Mouse (Mus musculus) liver, adult 10 weeks (tissue): ENCODE results near the gene Slc23a4. TPM values are rescaled to one million over a fixed set of nuclear protein-coding genes. Genes with fewer than 3 reads are reported as not detected.

ENCODE experiments used
- polyA plus RNA-seq: library from polyadenylated mRNA; stranded (reverse); fragments of 350-450 nt; fragmentation: Illumina TruSeq; extraction: RNeasy Lipid Tissue Mini Kit (QIAGEN cat#74804); gene quantifications from one replicate; pipeline ENCODE4 v1.2.3, GENCODE M21; 2014; ENCODE audit warnings: low read depth, low replicate concordance

Gene Slc23a4
- polyA plus RNA-seq: not detected

DNA sequence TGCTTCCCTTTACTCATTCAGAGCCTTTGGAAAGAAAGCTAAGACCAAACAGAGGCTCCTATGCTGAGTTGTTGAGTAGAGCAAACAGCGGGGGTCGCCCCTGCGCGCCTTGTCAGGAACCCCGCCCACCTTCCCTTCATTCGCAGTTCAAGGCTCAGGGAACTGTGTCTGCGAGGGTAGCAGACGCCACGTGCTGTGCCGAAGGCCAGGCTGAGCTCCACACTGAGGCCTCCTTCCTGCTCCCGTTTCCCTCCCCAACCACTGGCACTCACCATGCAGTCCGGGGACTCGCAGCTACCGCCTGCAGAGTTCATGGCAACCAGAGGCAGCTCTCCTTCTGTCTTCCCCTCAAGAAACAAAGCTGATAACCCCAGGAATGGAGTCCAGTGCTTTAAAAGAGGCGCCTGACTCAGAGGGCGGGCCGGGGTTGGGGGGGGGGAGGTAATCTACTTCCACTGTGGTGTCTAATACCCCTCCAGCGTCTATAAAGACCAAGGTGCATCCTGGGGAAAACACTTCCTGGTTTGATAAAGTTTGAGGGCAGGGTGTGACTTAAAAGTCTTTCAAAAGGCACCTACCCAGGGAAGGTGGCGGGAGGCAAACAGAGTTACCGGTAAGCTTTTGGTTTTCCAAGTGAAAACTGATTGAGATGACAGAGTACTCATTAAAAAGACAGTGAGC, at the start of gene Slc23a4:
Slc23a4 (minus strand) TSS at position 324 of the 681 bp plus-strand sequence.

DNA sequence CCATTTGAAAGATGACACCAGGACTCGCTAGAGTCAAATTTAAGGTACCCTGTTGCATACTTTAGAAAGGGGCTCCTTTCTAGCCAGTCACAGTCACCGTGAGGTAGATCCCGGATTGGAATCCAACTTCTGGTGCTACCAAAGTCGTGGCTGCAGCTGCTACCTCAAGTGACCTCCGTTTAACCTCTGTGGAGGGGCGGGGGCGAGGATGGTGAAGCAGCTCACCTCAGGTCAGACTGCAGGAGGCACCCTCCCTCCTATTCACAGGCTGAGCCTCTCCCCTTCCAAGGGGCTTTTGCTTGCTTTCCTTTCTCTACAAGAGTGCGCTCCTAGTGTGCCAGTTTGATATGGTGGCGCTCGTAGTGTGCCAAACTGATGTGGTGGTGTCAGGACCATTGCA, 68.2 kb downstream of the Slc23a4 start, which contains the start of gene Stra8:
Stra8 (plus strand) TSS at position 208 of the 400 bp plus-strand sequence.

DNA sequence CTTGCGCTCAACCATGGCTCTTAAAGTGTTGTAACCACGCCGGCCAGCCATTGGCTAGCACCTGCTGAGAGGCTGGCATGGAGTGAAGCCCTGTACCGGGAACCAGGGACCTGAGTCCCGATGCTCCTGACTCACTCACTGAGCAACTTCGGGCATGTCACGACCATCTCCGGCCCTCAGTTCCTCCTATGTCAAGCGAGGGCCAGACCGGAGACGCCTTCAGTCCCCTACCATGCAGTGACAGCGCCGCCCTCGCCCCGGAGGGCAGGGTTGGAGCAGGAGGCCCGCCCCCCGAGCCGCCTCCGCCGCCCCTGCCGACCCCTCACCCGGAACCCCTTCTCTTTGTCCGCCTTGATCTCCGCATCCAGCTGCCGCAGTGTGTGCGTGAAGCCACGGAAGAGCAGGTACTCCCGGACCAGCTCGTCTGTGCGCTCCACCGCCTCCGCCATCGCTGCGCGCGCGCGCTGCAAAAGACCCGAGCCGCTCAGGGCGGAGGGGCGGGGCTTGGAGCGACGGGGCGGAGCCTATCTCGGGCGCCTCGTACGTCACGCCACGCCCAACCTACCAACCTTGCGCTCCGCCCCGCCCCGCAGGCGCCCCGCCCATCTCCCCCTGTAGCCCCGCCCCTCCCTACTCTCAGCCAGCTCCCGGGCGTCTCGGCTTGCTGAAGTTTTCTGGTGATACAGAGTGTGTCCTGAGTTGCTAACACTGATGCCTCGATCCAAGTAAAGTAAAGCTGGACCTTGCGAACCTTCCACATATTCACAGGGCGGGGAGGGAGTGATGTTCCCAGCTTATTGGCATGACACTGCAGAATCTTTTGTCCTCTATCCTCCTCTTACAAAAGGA, 77.6 kb downstream of the Slc23a4 start, which contains the start of gene Wdr91:
Wdr91 (minus strand) TSS at position 506 of the 849 bp plus-strand sequence.

Other genes with a start within 250 kb of the Slc23a4 start
- gene Agbl3, start 208.0 kb downstream of the Slc23a4 start, polyA plus RNA-seq: 17.3 TPM
- gene Tmem140, start 125.3 kb downstream of the Slc23a4 start, polyA plus RNA-seq: 19.4 TPM
- gene Cyren, start 110.3 kb downstream of the Slc23a4 start, polyA plus RNA-seq: 1.3 TPM
- 7.9 TPM for gene Wdr91, start 77.5 kb downstream of the Slc23a4 start, polyA plus RNA-seq
- gene Stra8, start 68.2 kb downstream of the Slc23a4 start, polyA plus RNA-seq: not detected
- gene Cnot4, start 145.3 kb upstream of the Slc23a4 start, polyA plus RNA-seq: 13.5 TPM
- gene Nup205, start 189.0 kb upstream of the Slc23a4 start, polyA plus RNA-seq: 5.2 TPM